Mouse (Mus musculus): ENCODE data around the gene Scin.

The Scin gene

GRCm38 (mm10) chr12:40023014-40023642, 110.9 kb downstream of the Scin start:
- no peak for DNase-seq

GRCm38 (mm10) chr12:40022344-40022743, 111.7 kb downstream of the Scin start:
- no peak for DNase-seq

GRCm38 (mm10) chr12:40017955-40018505, 116.0 kb downstream of the Scin start:
- DNase-seq, result no peak

GRCm38 (mm10) chr12:40016648-40017460, 117.2 kb downstream of the Scin start:
- DNase-seq, result peak; percentile 10

GRCm38 (mm10) chr12:40016068-40016467, 118.0 kb downstream of the Scin start:
- no peak for DNase-seq

- DNase-seq, result no peak
Observed at GRCm38 (mm10) chr12:40009866-40010265, 124.2 kb downstream of the Scin start.

All from layer of hippocampus, adult 9-11 months (tissue).